Mouse (Mus musculus): ENCODE results near the gene Kalrn. TPM values are rescaled to one million over a fixed set of nuclear protein-coding genes. Genes with fewer than 3 reads are reported as not detected.

Kalrn gene
- total and polyA plus RNA-seq, 2 experiments from 2014 or later = 23.6 to 148 TPM

- H3K27ac ChIP-seq (ENCODE audit: low read depth, low read length) = no peak overlapping the region
- H3K27me3 ChIP-seq (ENCODE audit: insufficient read depth, low read length) = no peaks in the 10 kb centered on the region
- WGBS = 25% methylated on average over 7 of the region's 7 CpGs
- H3K4me2 ChIP-seq (ENCODE audit: low read depth) = no peak overlapping the region
- no peak for TF ChIP-seq CTCF (IDR thresholded peaks at IDR 0.05; ENCODE audit: low read depth)
- peak; percentile 64 for ATAC-seq
- no peak overlapping the region for H3K9ac ChIP-seq
- H3K9me3 ChIP-seq (ENCODE audit: low read length) = no peaks in the 10 kb centered on the region
- no peak overlapping the region for H3K4me3 ChIP-seq (ENCODE audit: low read depth, low read length)
- no peaks in the 10 kb centered on the region for H3K36me3 ChIP-seq (ENCODE audit: insufficient read depth)
- DNase-seq = peak; percentile 57
- H3K4me1 ChIP-seq (ENCODE audit: insufficient read depth) = no peaks in the 10 kb centered on the region
Observed at GRCm38 (mm10) chr16:34456314-34456713, 117.0 kb downstream of the Kalrn start.

DNA sequence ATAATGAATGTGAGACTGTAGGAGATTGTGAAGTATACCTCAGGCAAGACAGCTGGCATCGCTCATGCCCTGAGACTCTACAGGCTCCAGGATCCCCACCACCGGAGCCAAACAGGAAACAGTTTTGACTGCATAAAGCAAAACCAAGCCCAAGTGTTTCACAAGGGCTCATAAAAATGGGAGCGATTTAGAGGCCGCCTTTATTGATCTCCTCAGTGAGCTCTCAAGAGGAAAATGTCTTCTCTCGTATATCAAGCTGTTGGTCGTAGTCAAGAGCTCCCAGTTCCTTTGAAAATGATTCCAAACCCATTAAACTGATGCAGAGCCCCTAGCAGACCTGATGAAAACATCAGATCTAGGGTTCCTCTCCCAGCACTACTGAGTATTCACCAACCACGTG, 127.7 kb downstream of the Kalrn start:
- no peaks in the 10 kb centered on the region for H3K36me3 ChIP-seq (ENCODE audit: insufficient read depth)
- peaks cover 9% of the 10 kb centered on the region for H3K4me1 ChIP-seq (ENCODE audit: insufficient read depth)
- no peaks in the 10 kb centered on the region for H3K27me3 ChIP-seq (ENCODE audit: insufficient read depth, low read length)
- no peak for ATAC-seq
- H3K4me2 ChIP-seq (ENCODE audit: low read depth) = no peak overlapping the region
- 79% methylated on average over 7 of the region's 7 CpGs for WGBS
- H3K9me3 ChIP-seq (ENCODE audit: low read length) = no peaks in the 10 kb centered on the region
- no peak overlapping the region for H3K4me3 ChIP-seq (ENCODE audit: low read depth, low read length)
- no peak for TF ChIP-seq CTCF (IDR thresholded peaks at IDR 0.05; ENCODE audit: low read depth)
- no peak for DNase-seq
- H3K27ac ChIP-seq (ENCODE audit: low read depth, low read length) = no peak overlapping the region
- no peak overlapping the region for H3K9ac ChIP-seq

- ATAC-seq (no peak), DNase-seq (no peak)
- Histone ChIP-seq H3K4me2 (ENCODE audit: low read depth) (no peak overlapping the region), H3K36me3 (ENCODE audit: insufficient read depth) (no peaks in the 10 kb centered on the region), H3K4me3 (ENCODE audit: low read depth, low read length) (no peak overlapping the region), H3K27me3 (ENCODE audit: insufficient read depth, low read length) (no peaks in the 10 kb centered on the region), H3K27ac (ENCODE audit: low read depth, low read length) (no peak overlapping the region), H3K4me1 (ENCODE audit: insufficient read depth) (peaks cover 16% of the 10 kb centered on the region), H3K9me3 (ENCODE audit: low read length) (no peaks in the 10 kb centered on the region), H3K9ac (no peak overlapping the region)
- WGBS = 84% methylated on average over 2 of the region's 2 CpGs
- TF ChIP-seq CTCF (IDR thresholded peaks at IDR 0.05; ENCODE audit: low read depth) = no peak
Observed at GRCm38 (mm10) chr16:34441704-34442103, 131.6 kb downstream of the Kalrn start.

GRCm38 (mm10) chr16:34440994-34441414, 132.3 kb downstream of the Kalrn start:
- DNase-seq (peak; percentile 54), ATAC-seq (peak; percentile 65)
- H3K4me3 ChIP-seq (ENCODE audit: low read depth, low read length) = no peak overlapping the region
- H3K4me1 ChIP-seq (ENCODE audit: insufficient read depth) = peaks cover 16% of the 10 kb centered on the region
- no peaks in the 10 kb centered on the region for H3K36me3 ChIP-seq (ENCODE audit: insufficient read depth)
- H3K9me3 ChIP-seq (ENCODE audit: low read length) = no peaks in the 10 kb centered on the region
- H3K4me2 ChIP-seq (ENCODE audit: low read depth) = no peak overlapping the region
- 25% methylated on average over 4 of the region's 4 CpGs for WGBS
- H3K27me3 ChIP-seq (ENCODE audit: insufficient read depth, low read length) = no peaks in the 10 kb centered on the region
- H3K27ac ChIP-seq (ENCODE audit: low read depth, low read length) = no peak overlapping the region
- H3K9ac ChIP-seq = no peak overlapping the region
- no peak for TF ChIP-seq CTCF (IDR thresholded peaks at IDR 0.05; ENCODE audit: low read depth)

DNA sequence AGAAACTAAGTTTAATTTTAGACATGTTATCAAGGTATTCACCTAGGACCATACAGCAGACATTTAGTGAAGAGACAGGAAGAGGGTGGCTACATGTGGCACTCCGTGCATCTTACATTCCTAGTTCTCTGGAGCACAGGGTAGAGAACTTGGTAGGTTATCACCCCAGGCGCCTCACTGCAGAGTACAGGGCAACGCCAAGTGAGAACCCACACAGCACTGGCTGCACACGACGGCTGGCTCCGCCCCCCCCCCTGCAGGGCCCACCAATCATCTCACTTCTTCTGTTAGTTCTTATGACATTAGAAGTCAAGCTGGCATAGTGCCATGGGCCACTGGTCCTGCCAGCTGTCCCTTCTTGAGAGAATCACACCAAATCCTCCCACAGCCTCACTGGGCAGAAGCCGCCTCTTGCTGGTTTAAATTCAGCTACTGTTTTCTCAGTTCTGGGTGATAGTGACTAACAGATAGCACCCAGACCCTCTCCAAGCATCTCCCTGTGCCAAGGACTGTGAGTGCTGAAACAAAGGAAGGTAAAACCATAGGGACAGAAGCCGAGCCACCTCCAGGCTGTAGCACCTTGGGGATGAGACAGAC, 133.2 kb downstream of the Kalrn start:
- Histone ChIP-seq H3K27ac (ENCODE audit: low read depth, low read length) (no peak overlapping the region), H3K9ac (no peak overlapping the region), H3K9me3 (ENCODE audit: low read length) (no peaks in the 10 kb centered on the region), H3K4me3 (ENCODE audit: low read depth, low read length) (no peak overlapping the region), H3K4me2 (ENCODE audit: low read depth) (no peak overlapping the region), H3K4me1 (ENCODE audit: insufficient read depth) (peaks cover 14% of the 10 kb centered on the region), H3K36me3 (ENCODE audit: insufficient read depth) (no peaks in the 10 kb centered on the region), H3K27me3 (ENCODE audit: insufficient read depth, low read length) (no peaks in the 10 kb centered on the region)
- no peak for TF ChIP-seq CTCF (IDR thresholded peaks at IDR 0.05; ENCODE audit: low read depth)
- no peak for DNase-seq
- no peak for ATAC-seq
- WGBS = 78% methylated on average over 8 of the region's 8 CpGs

DNA sequence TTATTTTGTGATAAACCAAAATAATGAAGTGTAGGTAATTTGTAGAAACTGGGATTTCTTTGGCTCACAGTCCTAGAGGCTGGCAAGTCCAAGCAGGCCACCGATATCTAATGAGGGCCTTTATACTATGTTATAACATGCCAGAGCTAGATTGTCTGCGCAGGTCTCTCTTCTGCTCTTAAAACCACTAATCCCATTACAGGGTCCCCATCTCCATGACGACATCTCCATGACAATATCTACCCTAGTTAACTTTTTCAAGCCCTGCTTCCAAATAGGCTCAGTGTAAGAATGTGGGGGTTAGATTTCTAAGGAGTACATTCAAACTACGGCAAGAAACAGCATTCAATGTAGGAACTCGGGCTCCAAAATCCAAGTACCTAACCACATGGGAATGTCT, 143.2 kb downstream of the Kalrn start:
- H3K9me3 ChIP-seq (ENCODE audit: low read length) = no peaks in the 10 kb centered on the region
- ATAC-seq = peak; percentile 52; the same call in 1 of the 2 replicates
- H3K27ac ChIP-seq (ENCODE audit: low read depth, low read length) = no peak overlapping the region
- WGBS = 15% methylated on average over 5 of the region's 5 CpGs
- TF ChIP-seq CTCF (IDR thresholded peaks at IDR 0.05; ENCODE audit: low read depth) = no peak
- 0 out of 2 replicates have a peak, but pooled peaks cover 10% of the 10 kb centered on the region for H3K4me1 ChIP-seq (ENCODE audit: insufficient read depth)
- no peak overlapping the region for H3K4me3 ChIP-seq (ENCODE audit: low read depth, low read length)
- H3K9ac ChIP-seq = no peak overlapping the region
- DNase-seq = no peak
- H3K27me3 ChIP-seq (ENCODE audit: insufficient read depth, low read length) = no peaks in the 10 kb centered on the region
- no peak overlapping the region for H3K4me2 ChIP-seq (ENCODE audit: low read depth)
- H3K36me3 ChIP-seq (ENCODE audit: insufficient read depth) = no peaks in the 10 kb centered on the region

DNA sequence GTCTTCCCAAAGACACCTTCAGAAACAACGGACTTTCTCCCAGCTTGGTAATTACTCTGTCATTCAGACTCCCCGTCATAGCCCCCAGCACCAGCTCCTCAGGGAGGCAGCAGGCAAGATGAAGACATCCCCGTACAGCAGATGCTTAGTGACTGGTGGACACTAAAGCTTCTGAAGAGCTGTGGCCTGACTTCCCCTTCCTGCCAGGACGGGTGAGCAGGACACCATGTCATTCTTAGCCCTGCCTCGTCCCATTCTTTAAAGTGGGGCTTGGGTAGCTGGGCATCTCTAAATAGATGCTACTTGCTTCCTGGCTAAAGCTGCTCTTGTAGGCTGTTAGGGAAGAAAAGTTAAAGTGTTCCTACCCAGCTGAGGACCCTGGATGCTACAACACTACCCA, 145.7 kb downstream of the Kalrn start:
- Histone ChIP-seq H3K27ac (ENCODE audit: low read depth, low read length) (no peak overlapping the region), H3K36me3 (ENCODE audit: insufficient read depth) (no peaks in the 10 kb centered on the region), H3K27me3 (ENCODE audit: insufficient read depth, low read length) (no peaks in the 10 kb centered on the region), H3K4me1 (ENCODE audit: insufficient read depth) (0 out of 2 replicates have a peak, but pooled peaks cover 10% of the 10 kb centered on the region), H3K9me3 (ENCODE audit: low read length) (no peaks in the 10 kb centered on the region), H3K4me3 (ENCODE audit: low read depth, low read length) (no peak overlapping the region), H3K9ac (no peak overlapping the region), H3K4me2 (ENCODE audit: low read depth) (no peak overlapping the region)
- DNase-seq = no peak
- ATAC-seq = no peak
- no peak for TF ChIP-seq CTCF (IDR thresholded peaks at IDR 0.05; ENCODE audit: low read depth)
- 59% methylated on average over 5 of the region's 5 CpGs for WGBS
